Mouse (Mus musculus) gastrocnemius, postnatal 4 days (tissue): ENCODE results near the gene Tmem266. TPM values are rescaled to one million over a fixed set of nuclear protein-coding genes. Genes with fewer than 3 reads are reported as not detected.

ENCODE experiments used
- DNase-seq, 2 experiments: peaks; one replicate each; pipeline ENCODE4 v3.0.0; 2021 to 2022; ENCODE audit warnings: low spot score in 2 of 2, mixed read lengths in 2 of 2
- total RNA-seq, 2 experiments: library from RNA; stranded (reverse); gene quantifications; 2 replicates each; pipeline ENCODE4 v1.2.3; 2021

Gene Tmem266
- total RNA-seq, 2 experiments from 2014 or later = 0.44 to 0.74 TPM

GRCm38 (mm10) chr9:55439206-55439780 is 112.6 kb downstream of the Tmem266 start:
- no peak for DNase-seq

- DNase-seq = no peak
Observed at GRCm38 (mm10) chr9:55447509-55447908, 120.8 kb downstream of the Tmem266 start.

- DNase-seq = no peak
Observed at GRCm38 (mm10) chr9:55449108-55449507, 122.4 kb downstream of the Tmem266 start.

- no peak for DNase-seq
Observed at GRCm38 (mm10) chr9:55450035-55450434, 123.3 kb downstream of the Tmem266 start.

GRCm38 (mm10) chr9:55451426-55451825 is 124.7 kb downstream of the Tmem266 start:
- no peak for DNase-seq

- no peak for DNase-seq
Observed at GRCm38 (mm10) chr9:55452906-55453305, 126.2 kb downstream of the Tmem266 start.

GRCm38 (mm10) chr9:55453366-55453765 is 126.7 kb downstream of the Tmem266 start:
- DNase-seq = no peak

- no peak for DNase-seq
Observed at GRCm38 (mm10) chr9:55468397-55468796, 141.7 kb downstream of the Tmem266 start.

- DNase-seq = no peak
Observed at GRCm38 (mm10) chr9:55476084-55476483, 149.4 kb downstream of the Tmem266 start.

GRCm38 (mm10) chr9:55478699-55479098 is 152.0 kb downstream of the Tmem266 start:
- DNase-seq = no peak

- DNase-seq = no peak
Observed at GRCm38 (mm10) chr9:55482116-55482515, 155.4 kb downstream of the Tmem266 start.

Other genes with a start within 250 kb of the Tmem266 start
- 10 to 100 TPM; 26.7 to 27.2 TPM for gene Ube2q2, start 178.1 kb upstream of the Tmem266 start, total RNA-seq
- gene Fbxo22, start 118.0 kb upstream of the Tmem266 start, total RNA-seq = 10 to 100 TPM; 21.0 to 23.9 TPM
- gene Nrg4, start 69 bp upstream of the Tmem266 start, total RNA-seq = 1 to 10 TPM; 1.5 to 1.6 TPM
- gene Etfa, start 185.3 kb downstream of the Tmem266 start, total RNA-seq = 100 to 1,000 TPM; 212 to 213 TPM
- not detected for gene Isl2, start 211.8 kb downstream of the Tmem266 start, total RNA-seq